Mouse (Mus musculus) forebrain, embryonic 14.5 days (tissue): ENCODE measurements around the gene Gm19684. TPM values are rescaled to one million over a fixed set of nuclear protein-coding genes. Genes with fewer than 3 reads are reported as not detected.
"Not testable (repeated sequence)": the region's sequence is repeated elsewhere in the genome, so short reads cannot be mapped to it uniquely, and the experiment has no call there.

Experiments used
- ATAC-seq: fragments of 200-750 bp; cut with Nextera tagmentation; 2 replicates; pipeline ENCODE4 v1.8.0; 2017; ENCODE audit warnings: mild to moderate bottlenecking, moderate library complexity
- DNase-seq: peaks from one replicate; pipeline ENCODE4 v3.0.0-alpha.2; 2015; ENCODE audit warnings: low spot score
- H3K27ac ChIP-seq: fragments of 300-500 bp; sonication (generic); 2 replicates; pipeline ENCODE4 v1.5.1; 2014; ENCODE audit warnings: low read depth, mild to moderate bottlenecking, control low read depth, low read length, moderate library complexity
- H3K27me3 ChIP-seq: fragments of 300-500 bp; sonication (generic); replicated peaks from 2 replicates; pipeline ENCODE4 v1.6.1; 2014; ENCODE audit warnings: low read length, control low read depth, mixed read lengths; ENCODE audit not compliant: control insufficient read depth, insufficient read depth
- H3K36me3 ChIP-seq: fragments of 300-500 bp; sonication (generic); 2 replicates; pipeline ENCODE4 v1.6.1; 2014; ENCODE audit warnings: low read length, control low read depth; ENCODE audit not compliant: control insufficient read depth, insufficient read depth
- H3K4me1 ChIP-seq: fragments of 300-500 bp; sonication (generic); 2 replicates; pipeline ENCODE4 v1.6.1; 2014; ENCODE audit warnings: antibody characterized with exemption, low read length, control low read depth; ENCODE audit not compliant: control insufficient read depth, insufficient read depth
- H3K4me2 ChIP-seq: fragments of 300-500 bp; sonication (generic); 2 replicates; pipeline ENCODE4 v1.6.1; 2014; ENCODE audit warnings: mild to moderate bottlenecking, control low read depth, low read length
- H3K4me3 ChIP-seq: fragments of 300-500 bp; sonication (generic); 2 replicates; pipeline ENCODE4 v1.5.1; 2014; ENCODE audit warnings: low read depth, low read length, control low read depth
- H3K9ac ChIP-seq: fragments of 300-500 bp; sonication (generic); 2 replicates; pipeline ENCODE4 v1.6.1; 2014; ENCODE audit warnings: mild to moderate bottlenecking, low read length, control low read depth, moderate library complexity
- H3K9me3 ChIP-seq: fragments of 300-500 bp; sonication (generic); replicated peaks from 2 replicates; pipeline ENCODE4 v1.6.1; 2016; ENCODE audit warnings: low read length, control low read depth, mixed read lengths; ENCODE audit not compliant: control insufficient read depth
- WGBS: fragments of 180-500 bp; shearing (Covaris S2); extraction: QIAGEN DNeasy Blood & Tissue Kit; methylation state at CpG from one replicate; pipeline ENCODE4 v1.1.7; 2014; 5-methylcytosine and 5-hydroxymethylcytosine counted together
- polyA plus RNA-seq: library from polyadenylated mRNA; unstranded; fragments of >200 nt; fragmentation: Nextera tagmentation; extraction: Ambion mirVana; gene quantifications from 2 replicates; pipeline ENCODE4 v1.2.1, GENCODE M21; 2014

The Gm19684 gene
- polyA plus RNA-seq, 1 experiment from 2014 or later: not detected

DNA sequence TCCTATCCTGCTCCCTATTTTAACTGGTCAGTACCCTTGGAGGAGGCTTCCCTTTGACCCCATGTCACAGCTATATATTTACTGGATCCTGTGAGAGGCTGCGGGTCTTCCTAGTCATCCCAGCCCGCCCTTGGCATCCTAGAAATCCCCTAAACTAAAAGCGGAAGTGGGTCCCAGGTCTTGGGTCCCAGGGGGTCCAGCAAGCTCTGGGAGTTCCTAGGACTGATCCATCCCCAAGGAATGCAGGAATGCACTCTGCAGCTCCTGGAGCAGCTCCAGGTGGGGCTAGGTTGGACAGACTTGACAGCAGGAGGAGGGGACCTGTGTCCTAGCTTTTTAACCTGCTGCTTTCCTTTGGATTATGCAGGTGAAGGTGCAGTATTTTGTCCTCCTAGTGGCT lies 27.5 kb upstream of the Gm19684 start:
- H3K27ac ChIP-seq: no peak overlapping the region
- no peak overlapping the region for H3K9ac ChIP-seq
- H3K4me2 ChIP-seq: no peak overlapping the region
- no peak for DNase-seq
- no peaks in the 10 kb centered on the region for H3K4me1 ChIP-seq
- no peaks in the 10 kb centered on the region for H3K36me3 ChIP-seq
- H3K9me3 ChIP-seq: no peaks in the 10 kb centered on the region
- H3K4me3 ChIP-seq: no peak overlapping the region
- H3K27me3 ChIP-seq: no peaks in the 10 kb centered on the region
- ATAC-seq: no peak
- 20% methylated on average over 3 of the region's 3 CpGs for WGBS

DNA sequence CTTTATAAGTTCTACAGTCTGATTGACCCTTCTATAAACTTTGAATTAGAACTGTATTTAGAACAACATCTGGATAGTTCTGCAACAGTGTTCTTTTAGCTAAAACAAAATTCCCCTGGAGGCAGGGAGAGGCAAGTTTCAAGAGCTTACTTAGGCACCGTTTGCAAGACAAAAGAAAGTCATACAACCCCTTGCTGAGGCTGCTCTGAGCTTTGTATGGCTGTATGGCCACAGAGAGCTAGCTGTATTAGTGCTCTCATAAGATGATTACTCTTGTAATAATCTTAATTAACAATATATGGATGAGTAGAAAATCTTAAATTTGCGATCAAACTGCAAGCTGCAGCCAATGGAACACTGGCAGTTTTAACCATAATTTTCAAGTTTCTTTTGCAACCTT lies 21.9 kb upstream of the Gm19684 start:
- H3K27me3 ChIP-seq, ATAC-seq, H3K9me3 ChIP-seq, H3K4me3 ChIP-seq, H3K4me2 ChIP-seq, DNase-seq, H3K27ac ChIP-seq, H3K4me1 ChIP-seq, H3K36me3 ChIP-seq, H3K9ac ChIP-seq: not testable (repeated sequence)
- WGBS: 32% methylated on average over 2 of the region's 2 CpGs

DNA sequence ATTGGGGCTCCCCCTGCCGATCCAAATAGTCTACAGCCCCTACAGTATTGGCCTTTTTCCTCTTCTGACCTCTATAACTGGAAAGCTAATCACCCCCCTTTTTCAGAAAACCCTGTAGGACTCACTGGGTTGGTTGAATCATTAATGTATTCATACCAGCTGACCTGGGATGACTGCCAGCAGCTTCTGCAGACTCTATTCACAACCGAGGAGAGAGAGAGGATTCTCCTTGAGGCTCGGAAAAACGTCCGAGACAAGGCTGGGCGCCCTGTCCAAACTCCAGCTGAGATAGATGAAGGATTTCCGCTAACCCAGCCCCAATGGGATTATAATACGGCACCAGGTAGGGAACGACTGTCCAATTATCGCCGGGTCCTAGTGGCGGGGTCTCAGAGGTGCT lies 19.4 kb upstream of the Gm19684 start:
- WGBS: 58% methylated on average over 11 of the region's 12 CpGs
- H3K4me1 ChIP-seq, H3K27me3 ChIP-seq, H3K9me3 ChIP-seq, H3K9ac ChIP-seq, ATAC-seq, H3K4me3 ChIP-seq, DNase-seq, H3K4me2 ChIP-seq, H3K36me3 ChIP-seq, H3K27ac ChIP-seq: not testable (repeated sequence)

GRCm38 (mm10) chr17:36110129-36110528 lies 11.3 kb upstream of the Gm19684 start:
- H3K27ac ChIP-seq, H3K4me1 ChIP-seq, H3K27me3 ChIP-seq, H3K9ac ChIP-seq, H3K36me3 ChIP-seq, H3K4me3 ChIP-seq, H3K4me2 ChIP-seq, H3K9me3 ChIP-seq, ATAC-seq, DNase-seq: not testable (repeated sequence)
- 62% methylated on average over 3 of the region's 3 CpGs for WGBS

GRCm38 (mm10) chr17:36110641-36111509 lies 10.6 kb upstream of the Gm19684 start:
- WGBS: 2% methylated on average over 57 of the region's 57 CpGs
- H3K27ac ChIP-seq, H3K4me1 ChIP-seq, H3K27me3 ChIP-seq, H3K9me3 ChIP-seq, DNase-seq, H3K36me3 ChIP-seq: not testable (repeated sequence)
- Histone ChIP-seq H3K4me3 (peak overlapping the region; percentile 33), H3K9ac (peak overlapping the region; percentile 45; the same call in 1 of the 2 replicates), H3K4me2 (peak overlapping the region; percentile 77)
- peak; percentile 69 for ATAC-seq

GRCm38 (mm10) chr17:36111510-36111868 lies 10.0 kb upstream of the Gm19684 start:
- not testable (repeated sequence) for H3K9me3 ChIP-seq, H3K36me3 ChIP-seq, H3K4me1 ChIP-seq, H3K27ac ChIP-seq, H3K27me3 ChIP-seq
- peak overlapping the region; percentile 45; the same call in 1 of the 2 replicates for H3K9ac ChIP-seq
- WGBS: 5% methylated on average over 10 of the region's 10 CpGs
- peak overlapping the region; percentile 33 for H3K4me3 ChIP-seq
- H3K4me2 ChIP-seq: peak overlapping the region; percentile 77
- DNase-seq (peak; percentile 55), ATAC-seq (peak; percentile 54; the same call in 1 of the 2 replicates)

GRCm38 (mm10) chr17:36113979-36114593 lies 7.4 kb upstream of the Gm19684 start:
- not testable (repeated sequence) for H3K27ac ChIP-seq, H3K36me3 ChIP-seq, H3K9me3 ChIP-seq, H3K4me3 ChIP-seq, H3K4me1 ChIP-seq, H3K4me2 ChIP-seq, H3K27me3 ChIP-seq, H3K9ac ChIP-seq
- peak; percentile 54 for ATAC-seq
- peak; percentile 64 for DNase-seq
- WGBS: 25% methylated on average over 6 of the region's 6 CpGs

DNA sequence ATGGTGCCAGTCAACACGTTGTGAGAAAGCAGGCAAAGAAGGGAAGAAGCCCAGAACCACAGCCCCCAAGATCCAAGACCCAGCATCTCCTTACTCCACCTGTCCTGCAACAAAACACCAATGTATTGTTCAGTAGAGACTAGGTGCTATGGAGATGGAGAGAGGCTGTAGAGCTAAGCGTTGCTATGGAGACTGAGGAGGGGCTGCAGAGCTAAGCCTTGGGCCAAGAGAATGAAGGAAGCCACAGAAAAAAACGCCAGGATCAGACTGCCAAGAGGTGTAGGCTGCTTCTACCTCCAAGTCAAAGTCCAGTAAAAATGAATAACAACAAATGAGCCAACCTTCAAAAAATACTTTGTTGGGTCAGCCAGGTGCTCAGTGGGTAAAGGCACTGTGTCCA lies 4.9 kb upstream of the Gm19684 start:
- not testable (repeated sequence) for ATAC-seq, DNase-seq, H3K4me2 ChIP-seq, H3K9ac ChIP-seq, H3K4me1 ChIP-seq, H3K9me3 ChIP-seq, H3K36me3 ChIP-seq, H3K27me3 ChIP-seq, H3K4me3 ChIP-seq, H3K27ac ChIP-seq
- 11% methylated on average over 3 of the region's 3 CpGs for WGBS

- H3K9me3 ChIP-seq, H3K36me3 ChIP-seq, H3K4me3 ChIP-seq, H3K4me1 ChIP-seq, DNase-seq, H3K9ac ChIP-seq, H3K27ac ChIP-seq, H3K27me3 ChIP-seq, ATAC-seq: not testable (repeated sequence)
- 33% methylated on average over 18 of the region's 18 CpGs for WGBS
- 0 out of 2 replicates have a peak overlapping the region, but pooled peaks have one; percentile 21 for H3K4me2 ChIP-seq
Measured at GRCm38 (mm10) chr17:36120839-36121238, 639 bp upstream of the Gm19684 start.
